Mouse (Mus musculus) hindbrain, embryonic 14.5 days (tissue): ENCODE data around the gene Eloa. TPM values are rescaled to one million over a fixed set of nuclear protein-coding genes. Genes with fewer than 3 reads are reported as not detected.

Experiments
- ATAC-seq: fragments of 200-750 bp; cut with Nextera tagmentation; 2 replicates; pipeline ENCODE4 v1.8.0; 2017; ENCODE audit warnings: moderate number of reproducible peaks, mild to moderate bottlenecking, moderate TSS enrichment, moderate library complexity; ENCODE audit not compliant: low FRiP score
- DNase-seq: peaks from one replicate; pipeline ENCODE4 v3.0.0-alpha.2; 2015; ENCODE audit warnings: low spot score
- H3K27ac ChIP-seq: fragments of 300-500 bp; sonication (generic); 2 replicates; pipeline ENCODE4 v1.5.1; 2014; ENCODE audit warnings: mild to moderate bottlenecking, moderate library complexity
- H3K27me3 ChIP-seq: fragments of 300-500 bp; sonication (generic); 2 replicates; pipeline ENCODE4 v1.6.1; 2014; ENCODE audit warnings: mild to moderate bottlenecking, low read length, mixed read lengths; ENCODE audit not compliant: control insufficient read depth, insufficient read depth
- H3K36me3 ChIP-seq: fragments of 300-500 bp; sonication (generic); replicated peaks from 2 replicates; pipeline ENCODE4 v1.6.1; 2014; ENCODE audit not compliant: control insufficient read depth, insufficient read depth
- H3K4me1 ChIP-seq: fragments of 300-500 bp; sonication (generic); replicated peaks from 2 replicates; pipeline ENCODE4 v1.6.1; 2014; ENCODE audit warnings: antibody characterized with exemption, low read length, mixed read lengths; ENCODE audit not compliant: control insufficient read depth, insufficient read depth
- H3K4me2 ChIP-seq: fragments of 300-500 bp; sonication (generic); replicated peaks from 2 replicates; pipeline ENCODE4 v1.6.1; 2014; ENCODE audit warnings: mild to moderate bottlenecking, moderate library complexity
- H3K4me3 ChIP-seq: fragments of 300-500 bp; sonication (generic); replicated peaks from 2 replicates; pipeline ENCODE4 v1.5.1; 2014; ENCODE audit warnings: mild to moderate bottlenecking, low read length
- H3K9ac ChIP-seq: fragments of 300-500 bp; sonication (generic); 2 replicates; pipeline ENCODE4 v1.6.1; 2014
- H3K9me3 ChIP-seq: fragments of 300-500 bp; sonication (generic); 2 replicates; pipeline ENCODE4 v1.6.1; 2016; ENCODE audit warnings: low read length; ENCODE audit not compliant: control insufficient read depth
- WGBS: fragments of 180-500 bp; shearing (Covaris S2); extraction: QIAGEN DNeasy Blood & Tissue Kit; methylation state at CpG from one replicate; pipeline ENCODE4 v1.1.7; 2014; 5-methylcytosine and 5-hydroxymethylcytosine counted together
- polyA plus RNA-seq: library from polyadenylated mRNA; unstranded; fragments of >200 nt; fragmentation: Nextera tagmentation; extraction: Ambion mirVana; gene quantifications from 2 replicates; pipeline ENCODE4 v1.2.1, GENCODE M21; 2014

The Eloa gene
- polyA plus RNA-seq, 1 experiment from 2014 or later, result 31.1 TPM

GRCm38 (mm10) chr4:135965113-135965512 lies 56.5 kb downstream of the Eloa start:
- Histone ChIP-seq H3K9ac (no peak overlapping the region), H3K4me3 (no peak overlapping the region), H3K4me1 (peaks cover 17% of the 10 kb centered on the region), H3K27me3 (no peaks in the 10 kb centered on the region), H3K4me2 (peak overlapping the region; percentile 92), H3K27ac (no peak overlapping the region), H3K36me3 (peaks cover 45% of the 10 kb centered on the region), H3K9me3 (no peaks in the 10 kb centered on the region)
- WGBS, result 86% methylated on average over 9 of the region's 9 CpGs
- ATAC-seq (no peak), DNase-seq (no peak)

GRCm38 (mm10) chr4:135964426-135964825 lies 57.1 kb downstream of the Eloa start:
- 7% methylated on average over 12 of the region's 12 CpGs for WGBS
- Histone ChIP-seq H3K9me3 (no peaks in the 10 kb centered on the region), H3K9ac (peak overlapping the region; percentile 91), H3K4me3 (peak overlapping the region; percentile 72), H3K27ac (peak overlapping the region; percentile 94; the same call in 1 of the 2 replicates), H3K4me1 (peaks cover 17% of the 10 kb centered on the region), H3K4me2 (peak overlapping the region; percentile 92), H3K36me3 (peaks cover 45% of the 10 kb centered on the region), H3K27me3 (no peaks in the 10 kb centered on the region)
- DNase-seq (no peak), ATAC-seq (no peak)

GRCm38 (mm10) chr4:135963457-135964193 lies 57.9 kb downstream of the Eloa start, which contains the start of gene Gale:
TSS of gene Gale (plus strand) at chr4:135963727.
- Histone ChIP-seq H3K4me3 (peak within 1 kb of the TSS; percentile 72), H3K27ac (peak within 1 kb of the TSS; percentile 94), H3K36me3 (peaks cover 45% of the 10 kb centered on the region), H3K4me1 (peaks cover 17% of the 10 kb centered on the region), H3K27me3 (no peaks in the 10 kb centered on the region), H3K9me3 (no peaks in the 10 kb centered on the region), H3K9ac (peak within 1 kb of the TSS; percentile 91), H3K4me2 (peak within 1 kb of the TSS; percentile 92)
- under 1% methylated on average over 55 of the region's 56 CpGs for WGBS
- peak; percentile 92 for ATAC-seq
- DNase-seq, result peak; percentile 95

- H3K27ac ChIP-seq, result peak overlapping the region; percentile 94
- H3K27me3 ChIP-seq, result no peaks in the 10 kb centered on the region
- ATAC-seq, result peak; percentile 5
- H3K4me3 ChIP-seq, result peak overlapping the region; percentile 72
- H3K4me1 ChIP-seq, result peaks cover 17% of the 10 kb centered on the region
- WGBS, result 6% methylated on average over 15 of the region's 15 CpGs
- H3K36me3 ChIP-seq, result peaks cover 45% of the 10 kb centered on the region
- H3K9ac ChIP-seq, result peak overlapping the region; percentile 91
- no peaks in the 10 kb centered on the region for H3K9me3 ChIP-seq
- peak overlapping the region; percentile 92 for H3K4me2 ChIP-seq
- DNase-seq, result no peak
Measured at GRCm38 (mm10) chr4:135962946-135963345, 58.6 kb downstream of the Eloa start.

GRCm38 (mm10) chr4:135962198-135962597 lies 59.4 kb downstream of the Eloa start:
- no peak for DNase-seq
- H3K9ac ChIP-seq, result no peak overlapping the region
- H3K27me3 ChIP-seq, result no peaks in the 10 kb centered on the region
- H3K9me3 ChIP-seq, result no peaks in the 10 kb centered on the region
- peak overlapping the region; percentile 92; the same call in 1 of the 2 replicates for H3K4me2 ChIP-seq
- 89% methylated on average over 7 of the region's 7 CpGs for WGBS
- H3K27ac ChIP-seq, result no peak overlapping the region
- no peak overlapping the region for H3K4me3 ChIP-seq
- H3K4me1 ChIP-seq, result peaks cover 17% of the 10 kb centered on the region
- peaks cover 42% of the 10 kb centered on the region for H3K36me3 ChIP-seq
- ATAC-seq, result no peak

- DNase-seq (no peak), ATAC-seq (no peak)
- Histone ChIP-seq H3K36me3 (peaks cover 41% of the 10 kb centered on the region), H3K4me2 (no peak overlapping the region), H3K9me3 (no peaks in the 10 kb centered on the region), H3K4me3 (no peak overlapping the region), H3K9ac (no peak overlapping the region), H3K27ac (no peak overlapping the region), H3K27me3 (no peaks in the 10 kb centered on the region), H3K4me1 (peaks cover 17% of the 10 kb centered on the region)
- WGBS, result 90% methylated on average over 5 of the region's 5 CpGs
Measured at GRCm38 (mm10) chr4:135961709-135962108, 59.9 kb downstream of the Eloa start.

GRCm38 (mm10) chr4:135960717-135961116 lies 60.8 kb downstream of the Eloa start:
- 27% methylated on average over 5 of the region's 5 CpGs for WGBS
- Histone ChIP-seq H3K27me3 (no peaks in the 10 kb centered on the region), H3K36me3 (peaks cover 38% of the 10 kb centered on the region), H3K4me3 (no peak overlapping the region), H3K9me3 (no peaks in the 10 kb centered on the region), H3K27ac (no peak overlapping the region), H3K4me2 (no peak overlapping the region), H3K9ac (no peak overlapping the region), H3K4me1 (peaks cover 17% of the 10 kb centered on the region)
- ATAC-seq (no peak), DNase-seq (peak; percentile 78)

GRCm38 (mm10) chr4:135958354-135958753 lies 63.2 kb downstream of the Eloa start:
- DNase-seq, result no peak
- peaks cover 6% of the 10 kb centered on the region; the same call in 1 of the 2 replicates for H3K4me1 ChIP-seq
- no peak for ATAC-seq
- H3K4me3 ChIP-seq, result no peak overlapping the region
- no peaks in the 10 kb centered on the region for H3K9me3 ChIP-seq
- no peak overlapping the region for H3K27ac ChIP-seq
- peaks cover 53% of the 10 kb centered on the region for H3K36me3 ChIP-seq
- no peak overlapping the region for H3K4me2 ChIP-seq
- no peaks in the 10 kb centered on the region for H3K27me3 ChIP-seq
- WGBS, result 57% methylated on average over 8 of the region's 8 CpGs
- no peak overlapping the region for H3K9ac ChIP-seq

- no peaks in the 10 kb centered on the region for H3K27me3 ChIP-seq
- no peak overlapping the region for H3K4me3 ChIP-seq
- no peaks in the 10 kb centered on the region for H3K9me3 ChIP-seq
- H3K4me2 ChIP-seq, result no peak overlapping the region
- no peaks in the 10 kb centered on the region for H3K4me1 ChIP-seq
- 86% methylated on average over 9 of the region's 9 CpGs for WGBS
- H3K9ac ChIP-seq, result no peak overlapping the region
- no peak overlapping the region for H3K27ac ChIP-seq
- H3K36me3 ChIP-seq, result peaks cover 70% of the 10 kb centered on the region
- DNase-seq, result no peak
- no peak for ATAC-seq
Measured at GRCm38 (mm10) chr4:135955886-135956285, 65.7 kb downstream of the Eloa start.
